Mouse (Mus musculus) lung, postnatal 0 days (tissue): ENCODE results near the gene Slc50a1.

Experiments
- CTCF ChIP-seq: IDR thresholded peaks from 2 replicates; pipeline ENCODE4 v1.5.1; 2016; ENCODE audit warnings: antibody characterized with exemption, mild to moderate bottlenecking
- EP300 ChIP-seq: IDR thresholded peaks from 2 replicates; pipeline ENCODE4 v1.6.1; 2016; ENCODE audit warnings: antibody characterized with exemption, mild to moderate bottlenecking, control low read depth

DNA sequence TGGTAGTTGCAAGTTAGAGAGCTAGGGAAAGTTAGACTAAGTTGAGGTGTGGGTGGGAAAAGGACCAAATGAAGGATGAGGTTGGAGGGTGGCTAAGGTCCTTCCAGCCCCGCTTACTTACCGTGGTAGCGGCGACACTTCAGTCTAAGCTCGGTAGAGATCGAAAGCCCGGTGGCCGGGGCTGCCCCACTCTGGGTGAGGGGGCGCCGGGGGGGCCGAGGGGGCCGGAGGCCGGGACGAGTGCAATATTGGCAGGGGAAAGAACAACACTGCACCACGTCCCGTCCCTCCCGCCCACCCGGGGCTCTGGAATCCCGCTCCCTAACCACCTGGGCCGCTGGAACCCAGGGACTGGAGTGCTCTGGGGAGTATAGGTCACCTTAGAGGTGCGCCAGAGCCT lies 43.5 kb downstream of the Slc50a1 start, which contains the start of gene Mtx1:
- TF ChIP-seq CTCF = no peak
- TF ChIP-seq EP300 = no peak
